Mouse (Mus musculus) testis, adult 2 months (tissue): ENCODE data around the gene Hacd1. TPM values are rescaled to one million over a fixed set of nuclear protein-coding genes. Genes with fewer than 3 reads are reported as not detected.

Experiments
- H3K27ac ChIP-seq: fragments of 200-500 bp; 2 replicates; pipeline ENCODE4 v1.5.1; 2012; ENCODE audit warnings: low read depth, low read length; ENCODE audit not compliant: control insufficient read depth, insufficient read depth
- H3K27me3 ChIP-seq: fragments of 200-500 bp; 2 replicates; pipeline ENCODE4 v1.6.1; 2012; ENCODE audit warnings: mild to moderate bottlenecking, low read length, moderate library complexity; ENCODE audit not compliant: control insufficient read depth, insufficient read depth
- H3K36me3 ChIP-seq: fragments of 200-500 bp; 2 replicates; pipeline ENCODE4 v1.6.1; 2012; ENCODE audit warnings: mild to moderate bottlenecking, low read length; ENCODE audit not compliant: control insufficient read depth, insufficient read depth
- H3K4me1 ChIP-seq: fragments of 200-500 bp; 2 replicates; pipeline ENCODE4 v1.6.1; 2012; ENCODE audit warnings: low read length; ENCODE audit not compliant: control insufficient read depth, insufficient read depth
- H3K4me3 ChIP-seq: fragments of 200-500 bp; 2 replicates; pipeline ENCODE4 v1.5.1; 2012; ENCODE audit warnings: low read depth, mild to moderate bottlenecking, low read length, moderate library complexity, mixed read lengths; ENCODE audit not compliant: control insufficient read depth
- CTCF ChIP-seq: fragments of 200-500 bp; IDR thresholded peaks from 2 replicates; pipeline ENCODE4 v1.5.1; 2012; ENCODE audit warnings: low read depth, mild to moderate bottlenecking, inconsistent platforms, low read length, moderate library complexity; ENCODE audit not compliant: control insufficient read depth, insufficient read depth, insufficient replicate concordance
- POLR2A ChIP-seq: fragments of 200-500 bp; IDR thresholded peaks from 2 replicates; pipeline ENCODE4 v1.6.1; 2012; ENCODE audit warnings: low read depth, mild to moderate bottlenecking, inconsistent platforms, low read length, moderate library complexity; ENCODE audit not compliant: control insufficient read depth
- polyA plus RNA-seq: library from polyadenylated mRNA; depleted of rRNA; stranded (reverse); fragments of >200 nt; gene quantifications from 2 replicates; pipeline ENCODE4 v1.2.3, GENCODE M21; 2012

Gene Hacd1
- polyA plus RNA-seq, 1 experiment, result 49.9 TPM

DNA sequence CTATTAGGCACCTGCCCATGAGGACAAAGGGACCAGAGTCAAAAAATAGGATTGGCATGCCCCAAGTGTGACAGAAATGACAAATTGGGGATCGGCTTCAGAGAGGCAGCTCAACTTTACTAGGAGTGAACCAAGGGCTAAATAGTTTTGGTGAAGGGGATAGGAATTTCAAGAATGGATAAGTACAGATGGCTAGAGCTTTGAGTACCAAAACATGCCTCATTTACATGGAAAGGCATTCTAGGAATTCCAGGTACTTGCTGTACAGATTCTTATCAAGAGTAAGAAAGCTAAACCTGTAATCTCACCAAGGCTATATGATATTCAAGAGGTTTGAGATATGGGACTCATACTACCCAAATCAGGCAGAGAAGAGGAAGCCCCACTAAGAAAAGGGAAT is 95.8 kb downstream of the Hacd1 start:
- TF ChIP-seq POLR2A (no peak), CTCF (no peak)
- Histone ChIP-seq H3K36me3 (no peaks in the 10 kb centered on the region), H3K4me1 (no peaks in the 10 kb centered on the region), H3K27me3 (no peaks in the 10 kb centered on the region), H3K27ac (no peak overlapping the region), H3K4me3 (no peak overlapping the region)

DNA sequence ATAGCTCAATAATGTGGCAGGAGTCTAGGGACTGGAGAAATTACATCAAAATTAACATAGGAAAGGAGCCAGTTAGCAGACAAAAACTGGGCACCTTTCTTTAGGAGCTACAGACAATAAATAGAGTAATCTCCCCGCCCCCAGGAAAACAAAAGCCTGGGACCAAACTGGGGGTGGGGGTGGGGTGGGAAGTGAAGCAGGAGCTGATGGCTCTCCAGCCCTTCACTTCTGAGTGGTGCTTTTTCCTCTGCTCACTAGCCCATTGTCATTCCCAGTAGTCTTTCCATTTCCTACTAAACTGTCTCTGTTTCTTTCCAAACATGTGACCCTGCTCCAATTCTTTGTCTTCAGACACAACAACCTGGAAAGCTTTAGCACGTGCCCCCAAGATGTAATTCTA is 99.5 kb downstream of the Hacd1 start:
- Histone ChIP-seq H3K27me3 (no peaks in the 10 kb centered on the region), H3K4me3 (no peak overlapping the region), H3K36me3 (no peaks in the 10 kb centered on the region), H3K4me1 (no peaks in the 10 kb centered on the region), H3K27ac (no peak overlapping the region)
- no peak for TF ChIP-seq CTCF
- no peak for TF ChIP-seq POLR2A

DNA sequence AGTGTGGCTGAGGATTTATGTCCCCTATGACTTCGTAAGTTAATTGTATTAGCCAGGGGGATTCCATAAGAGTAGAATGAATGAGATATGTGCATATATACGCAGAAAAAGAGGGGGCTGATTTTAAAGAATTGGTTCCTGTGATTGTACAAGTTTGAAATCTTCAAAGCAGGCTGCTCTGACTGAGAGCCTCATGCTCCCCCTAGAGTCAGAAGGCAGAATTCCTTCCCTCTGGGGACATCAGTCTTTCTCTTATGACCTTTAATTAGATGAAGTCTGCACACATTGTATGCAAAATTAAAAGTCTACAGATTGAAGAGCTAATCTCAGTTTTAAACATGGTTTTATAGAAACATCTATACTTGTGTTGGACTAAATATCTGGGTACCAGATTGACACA is 117.8 kb downstream of the Hacd1 start:
- H3K27me3 ChIP-seq, result no peaks in the 10 kb centered on the region
- no peak overlapping the region for H3K4me3 ChIP-seq
- no peaks in the 10 kb centered on the region for H3K36me3 ChIP-seq
- TF ChIP-seq CTCF (no peak), POLR2A (no peak)
- no peaks in the 10 kb centered on the region for H3K4me1 ChIP-seq
- H3K27ac ChIP-seq, result no peak overlapping the region

DNA sequence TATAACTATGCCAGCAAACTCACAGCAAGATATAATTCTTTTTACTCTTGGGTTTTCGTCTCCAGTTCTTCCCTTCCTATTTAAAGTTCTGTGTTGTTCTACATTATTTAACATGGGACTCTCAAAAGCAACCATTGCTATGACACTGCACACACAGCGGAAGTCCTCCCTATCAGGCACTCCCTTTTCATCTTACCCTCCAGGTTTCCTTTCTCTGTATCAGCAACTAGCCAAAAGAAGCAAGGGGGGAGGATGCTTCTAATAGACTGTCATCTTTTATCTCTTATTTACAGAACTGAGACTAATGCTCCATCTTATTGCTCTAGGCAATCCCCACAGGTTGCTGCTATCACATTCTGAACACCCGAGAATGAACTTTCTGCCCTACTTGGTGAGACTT is 120.6 kb downstream of the Hacd1 start:
- Histone ChIP-seq H3K36me3 (no peaks in the 10 kb centered on the region), H3K27ac (no peak overlapping the region), H3K4me3 (no peak overlapping the region), H3K27me3 (no peaks in the 10 kb centered on the region), H3K4me1 (no peaks in the 10 kb centered on the region)
- no peak for TF ChIP-seq CTCF
- TF ChIP-seq POLR2A, result no peak

DNA sequence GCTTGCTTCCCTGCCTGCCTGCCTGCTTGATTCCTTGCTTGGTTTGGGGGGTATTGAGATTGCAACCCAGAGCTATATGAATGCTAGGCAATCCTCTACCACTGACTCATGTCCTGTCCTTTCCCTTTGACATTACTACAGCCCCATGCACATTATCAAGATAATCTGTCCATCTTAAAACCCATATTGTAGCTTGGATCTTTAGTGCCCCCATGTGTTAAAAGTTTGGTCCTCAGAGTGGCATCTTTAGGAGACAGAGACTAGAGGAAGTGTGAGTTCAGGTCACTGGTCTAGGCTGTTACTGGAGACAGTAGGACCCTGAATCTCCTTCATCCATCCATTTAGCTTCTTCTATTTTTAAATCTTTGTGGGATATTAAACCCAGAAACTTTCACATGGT is 123.7 kb downstream of the Hacd1 start:
- Histone ChIP-seq H3K27ac (no peak overlapping the region), H3K4me1 (no peaks in the 10 kb centered on the region), H3K36me3 (no peaks in the 10 kb centered on the region), H3K4me3 (no peak overlapping the region), H3K27me3 (no peaks in the 10 kb centered on the region)
- TF ChIP-seq POLR2A (no peak), CTCF (no peak)

DNA sequence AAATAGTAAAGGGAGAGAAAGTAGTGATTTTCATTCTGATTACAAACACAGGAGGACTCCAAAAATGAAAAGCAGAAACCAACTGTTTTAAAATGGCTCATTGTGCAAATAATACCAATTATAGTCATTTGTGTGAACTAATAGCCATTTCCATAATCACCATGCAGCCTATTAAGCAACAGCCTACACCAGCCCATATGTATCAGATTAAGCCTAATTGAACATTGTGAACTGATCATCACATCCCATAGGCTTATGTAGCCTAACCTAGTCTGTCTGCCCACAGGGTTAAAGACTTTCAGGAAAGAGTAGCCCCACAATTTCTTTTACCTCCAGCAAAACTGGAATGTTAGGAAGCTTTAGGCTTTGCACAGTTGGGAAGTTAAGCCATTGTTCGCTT is 125.2 kb downstream of the Hacd1 start:
- no peak for TF ChIP-seq CTCF
- no peak for TF ChIP-seq POLR2A
- Histone ChIP-seq H3K4me3 (no peak overlapping the region), H3K36me3 (no peaks in the 10 kb centered on the region), H3K4me1 (no peaks in the 10 kb centered on the region), H3K27me3 (no peaks in the 10 kb centered on the region), H3K27ac (no peak overlapping the region)

DNA sequence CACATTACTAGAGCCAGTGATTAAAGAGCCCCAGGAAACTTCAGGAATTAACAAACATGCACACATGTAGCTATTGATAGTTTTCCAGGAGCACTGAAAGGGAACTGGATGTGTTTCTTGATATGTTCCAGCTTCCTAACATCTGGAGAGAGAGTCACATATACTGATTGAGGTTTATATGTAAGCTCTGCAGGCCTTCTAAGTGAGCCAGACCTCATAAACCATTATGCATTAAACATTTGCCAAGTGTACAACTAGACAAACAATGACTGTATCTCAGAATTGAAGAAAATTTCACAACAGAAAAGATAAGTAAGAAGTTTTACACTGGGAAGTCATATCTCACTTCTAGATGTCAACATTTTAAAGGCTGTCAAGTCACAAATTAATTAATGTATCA is 167.4 kb downstream of the Hacd1 start:
- Histone ChIP-seq H3K4me1 (no peaks in the 10 kb centered on the region), H3K27ac (no peak overlapping the region), H3K36me3 (no peaks in the 10 kb centered on the region), H3K4me3 (no peak overlapping the region), H3K27me3 (no peaks in the 10 kb centered on the region)
- TF ChIP-seq POLR2A (no peak), CTCF (no peak)

DNA sequence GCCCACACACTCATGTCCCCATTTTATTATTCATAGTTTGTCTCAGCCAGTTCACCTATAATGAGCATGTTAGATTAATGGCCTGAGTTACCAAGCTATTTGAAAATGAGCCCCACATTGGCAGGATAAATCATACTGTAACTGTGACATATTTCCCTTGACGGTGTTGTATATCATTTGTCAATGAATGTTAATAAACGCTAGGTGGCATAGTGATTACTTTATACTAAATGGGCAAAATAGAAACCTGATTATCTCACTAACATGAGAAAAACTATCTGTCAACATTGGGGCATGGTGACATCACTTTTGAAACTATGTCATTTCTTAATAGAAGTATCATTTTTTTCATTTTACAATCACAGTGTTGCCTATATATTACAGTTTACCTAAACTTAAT is 198.5 kb downstream of the Hacd1 start:
- Histone ChIP-seq H3K36me3 (no peaks in the 10 kb centered on the region), H3K27me3 (no peaks in the 10 kb centered on the region), H3K27ac (no peak overlapping the region), H3K4me1 (0 out of 2 replicates have a peak, but pooled peaks cover 2% of the 10 kb centered on the region), H3K4me3 (no peak overlapping the region)
- TF ChIP-seq POLR2A, result no peak
